Mouse (Mus musculus) cerebellum, postnatal 36 days (tissue): Measurements from ENCODE around the gene Tmem39b.

Experiments used
- DNase-seq, 2 experiments: peaks; one replicate each; pipeline ENCODE4 v3.0.0; 2021 to 2022; ENCODE audit warnings: mixed read lengths in 2 of 2

Gene Tmem39b

GRCm38 (mm10) chr4:129683901-129684493, 12.6 kb downstream of the Tmem39b start:
- no peak for DNase-seq

GRCm38 (mm10) chr4:129681837-129682236, 14.8 kb downstream of the Tmem39b start:
- DNase-seq = no peak

- DNase-seq = no peak
Observed at GRCm38 (mm10) chr4:129672878-129673449, 23.7 kb downstream of the Tmem39b start.

GRCm38 (mm10) chr4:129672083-129672877, 24.4 kb downstream of the Tmem39b start, which contains the start of gene Kpna6:
TSS of gene Kpna6 (minus strand) at chr4:129672767.
- peak; percentile 95 to 98 for DNase-seq

- DNase-seq = peak; percentile 41 to 45
Observed at GRCm38 (mm10) chr4:129671491-129672082, 25.1 kb downstream of the Tmem39b start.

GRCm38 (mm10) chr4:129662255-129662813, 34.3 kb downstream of the Tmem39b start:
- no peak for DNase-seq

GRCm38 (mm10) chr4:129661584-129661983, 35.1 kb downstream of the Tmem39b start:
- no peak for DNase-seq

- no peak for DNase-seq
Observed at GRCm38 (mm10) chr4:129654770-129655169, 41.9 kb downstream of the Tmem39b start.

- no peak for DNase-seq
Observed at GRCm38 (mm10) chr4:129650359-129650758, 46.3 kb downstream of the Tmem39b start.

GRCm38 (mm10) chr4:129648656-129649055, 48.0 kb downstream of the Tmem39b start:
- no peak for DNase-seq

GRCm38 (mm10) chr4:129645204-129645603, 51.4 kb downstream of the Tmem39b start:
- DNase-seq = no peak

GRCm38 (mm10) chr4:129641756-129642155, 54.9 kb downstream of the Tmem39b start:
- DNase-seq = no peak

GRCm38 (mm10) chr4:129640638-129641467, 55.8 kb downstream of the Tmem39b start, which contains the start of gene Txlna:
TSS of gene Txlna (minus strand) at chr4:129641065.
- DNase-seq = peak; percentile 98

- peak; percentile 59 to 61 for DNase-seq
Observed at GRCm38 (mm10) chr4:129640101-129640637, 56.5 kb downstream of the Tmem39b start.

GRCm38 (mm10) chr4:129639221-129639620, 57.4 kb downstream of the Tmem39b start:
- no peak for DNase-seq

GRCm38 (mm10) chr4:129633852-129634251, 62.8 kb downstream of the Tmem39b start:
- no peak for DNase-seq

GRCm38 (mm10) chr4:129631867-129632266, 64.8 kb downstream of the Tmem39b start:
- no peak for DNase-seq

- DNase-seq = peak; percentile 49 to 53
Observed at GRCm38 (mm10) chr4:129630944-129631343, 65.7 kb downstream of the Tmem39b start.
